Mouse (Mus musculus): ENCODE data around the gene Pdss1. TPM values are rescaled to one million over a fixed set of nuclear protein-coding genes. Genes with fewer than 3 reads are reported as not detected.

Pdss1 gene
- polyA plus RNA-seq, 1 experiment from 2014 or later: 27.3 TPM

DNA sequence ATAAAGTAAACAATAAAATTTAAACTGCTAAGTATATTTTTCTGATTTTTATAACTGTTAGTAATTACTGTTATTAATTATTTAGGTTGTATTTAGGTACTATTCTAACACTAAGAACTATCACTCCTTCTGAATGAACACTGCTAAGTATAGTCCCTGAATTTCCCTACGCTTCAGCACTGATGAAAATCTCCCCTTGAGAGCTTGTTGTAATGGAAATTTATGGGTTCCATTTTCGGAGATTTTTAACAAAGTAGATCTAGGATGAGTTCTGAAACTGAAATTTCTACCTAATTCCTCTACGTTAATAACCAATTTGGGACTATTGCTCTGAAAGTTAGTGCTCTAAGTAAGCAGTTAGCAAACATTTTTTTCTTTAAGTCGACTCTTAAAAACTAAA, 59.0 kb downstream of the Pdss1 start:
- H3K9ac ChIP-seq (ENCODE audit: low read depth, low read length): no peak overlapping the region
- H3K9me3 ChIP-seq (replicated peaks; ENCODE audit: low read length): no peaks in the 10 kb centered on the region
- WGBS: 82% methylated on average over 4 of the region's 4 CpGs

DNA sequence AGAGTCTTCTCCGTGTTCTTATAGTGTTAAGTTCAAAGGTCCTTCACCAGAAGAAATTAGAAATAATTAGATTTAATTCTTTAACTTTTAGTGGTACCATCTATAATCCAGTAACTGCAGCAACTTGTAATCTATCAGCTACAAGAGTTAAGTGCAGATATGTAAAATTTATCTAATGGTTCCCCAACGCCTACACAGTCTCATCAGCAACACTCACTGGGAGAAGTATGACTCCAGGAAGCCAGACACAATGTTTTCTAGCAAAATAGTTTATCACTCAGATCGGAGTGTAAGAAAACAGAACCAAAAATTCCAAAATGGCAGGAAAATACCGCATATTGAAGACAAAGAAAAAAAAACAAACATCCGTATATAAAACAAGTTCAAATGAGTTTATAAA, 60.6 kb downstream of the Pdss1 start:
- no peak overlapping the region for H3K9ac ChIP-seq (ENCODE audit: low read depth, low read length)
- WGBS: 83% methylated on average over 5 of the region's 5 CpGs
- no peak overlapping the region for H3K4me2 ChIP-seq (ENCODE audit: low read length)
- 0 out of 2 replicates have a peak, but pooled peaks cover 6% of the 10 kb centered on the region for H3K36me3 ChIP-seq (ENCODE audit: insufficient read depth, low read length)
- H3K4me3 ChIP-seq (replicated peaks; ENCODE audit: low read depth, low read length): no peak overlapping the region
- H3K9me3 ChIP-seq (replicated peaks; ENCODE audit: low read length): no peaks in the 10 kb centered on the region
- H3K4me1 ChIP-seq (replicated peaks; ENCODE audit: insufficient read depth, low read length): no peaks in the 10 kb centered on the region
- no peak for DNase-seq (ENCODE audit: low spot score)
- H3K27ac ChIP-seq: no peak overlapping the region
- TF ChIP-seq CTCF (IDR thresholded peaks at IDR 0.05; ENCODE audit: low read depth): no peak
- no peak for ATAC-seq (replicated peaks; ENCODE audit: low FRiP score, low read depth)
- no peaks in the 10 kb centered on the region for H3K27me3 ChIP-seq (ENCODE audit: insufficient read depth, low read length)

More for the DNA sequence above, 59.0 kb downstream of the Pdss1 start:
- H3K27me3 ChIP-seq (ENCODE audit: insufficient read depth, low read length): no peaks in the 10 kb centered on the region
- H3K36me3 ChIP-seq (ENCODE audit: insufficient read depth, low read length): 0 out of 2 replicates have a peak, but pooled peaks cover 6% of the 10 kb centered on the region
- ATAC-seq (replicated peaks; ENCODE audit: low FRiP score, low read depth) (no peak), DNase-seq (ENCODE audit: low spot score) (no peak)
- no peak overlapping the region for H3K4me2 ChIP-seq (ENCODE audit: low read length)
- H3K27ac ChIP-seq: no peak overlapping the region
- no peaks in the 10 kb centered on the region for H3K4me1 ChIP-seq (replicated peaks; ENCODE audit: insufficient read depth, low read length)
- H3K4me3 ChIP-seq (replicated peaks; ENCODE audit: low read depth, low read length): no peak overlapping the region
- TF ChIP-seq CTCF (IDR thresholded peaks at IDR 0.05; ENCODE audit: low read depth): no peak

DNA sequence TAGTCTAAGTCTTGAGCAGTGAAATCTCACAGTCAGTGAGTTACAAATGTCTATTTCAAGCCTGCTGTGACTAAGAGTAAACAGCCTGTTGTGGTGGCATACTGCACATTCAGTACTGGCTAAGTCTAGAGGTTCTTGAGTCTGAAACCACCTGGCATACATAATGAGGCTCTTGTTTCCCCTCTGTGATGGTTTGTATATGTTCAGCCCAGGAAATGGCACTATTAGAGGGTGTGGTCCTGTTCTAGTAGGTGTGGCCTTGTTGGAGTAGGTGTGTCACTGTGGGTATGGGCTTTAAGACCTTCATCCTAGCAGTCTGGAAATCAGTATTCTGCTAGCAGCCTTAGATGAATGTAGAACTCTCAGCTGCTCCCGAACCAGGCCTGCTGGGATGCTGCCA, 62.1 kb downstream of the Pdss1 start:
- H3K9me3 ChIP-seq (replicated peaks; ENCODE audit: low read length): no peaks in the 10 kb centered on the region
- 0 out of 2 replicates have a peak, but pooled peaks cover 6% of the 10 kb centered on the region for H3K36me3 ChIP-seq (ENCODE audit: insufficient read depth, low read length)
- H3K4me1 ChIP-seq (replicated peaks; ENCODE audit: insufficient read depth, low read length): no peaks in the 10 kb centered on the region
- no peaks in the 10 kb centered on the region for H3K27me3 ChIP-seq (ENCODE audit: insufficient read depth, low read length)
- no peak overlapping the region for H3K4me3 ChIP-seq (replicated peaks; ENCODE audit: low read depth, low read length)
- H3K4me2 ChIP-seq (ENCODE audit: low read length): no peak overlapping the region
- H3K9ac ChIP-seq (ENCODE audit: low read depth, low read length): no peak overlapping the region
- 78% methylated on average over 1 of the region's 1 CpGs for WGBS
- DNase-seq (ENCODE audit: low spot score) (no peak), ATAC-seq (replicated peaks; ENCODE audit: low FRiP score, low read depth) (no peak)
- H3K27ac ChIP-seq: no peak overlapping the region
- TF ChIP-seq CTCF (IDR thresholded peaks at IDR 0.05; ENCODE audit: low read depth): no peak

DNA sequence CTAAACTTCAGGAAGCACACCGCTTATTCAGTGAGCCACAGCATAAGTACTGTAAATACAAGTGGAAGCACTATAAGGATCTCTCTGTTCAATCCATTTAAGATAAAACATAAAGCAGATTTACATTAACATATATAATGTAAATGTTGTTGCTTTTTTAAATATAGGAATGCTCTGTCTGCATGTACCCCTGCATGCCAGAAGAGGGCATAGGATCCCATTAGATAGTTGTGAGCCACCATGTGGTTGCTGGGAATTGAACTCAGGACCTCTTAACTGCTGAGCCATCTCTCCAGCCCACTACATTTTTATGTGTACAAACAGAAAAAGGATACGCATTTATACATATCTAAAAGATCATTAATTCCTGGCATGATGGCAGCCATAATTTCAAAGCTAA, 66.4 kb downstream of the Pdss1 start:
- Histone ChIP-seq H3K4me3 (replicated peaks; ENCODE audit: low read depth, low read length) (no peak overlapping the region), H3K36me3 (ENCODE audit: insufficient read depth, low read length) (0 out of 2 replicates have a peak, but pooled peaks cover 6% of the 10 kb centered on the region), H3K27me3 (ENCODE audit: insufficient read depth, low read length) (no peaks in the 10 kb centered on the region), H3K4me2 (ENCODE audit: low read length) (no peak overlapping the region), H3K9ac (ENCODE audit: low read depth, low read length) (no peak overlapping the region), H3K4me1 (replicated peaks; ENCODE audit: insufficient read depth, low read length) (no peaks in the 10 kb centered on the region), H3K27ac (no peak overlapping the region), H3K9me3 (replicated peaks; ENCODE audit: low read length) (no peaks in the 10 kb centered on the region)
- DNase-seq (ENCODE audit: low spot score): no peak
- 94% methylated on average over 2 of the region's 2 CpGs for whole genome bisulfite sequencing
- peak; percentile 31; the same call in 1 of the 2 replicates for TF ChIP-seq CTCF (IDR thresholded peaks at IDR 0.05; ENCODE audit: low read depth)
- no peak for ATAC-seq (replicated peaks; ENCODE audit: low FRiP score, low read depth)

DNA sequence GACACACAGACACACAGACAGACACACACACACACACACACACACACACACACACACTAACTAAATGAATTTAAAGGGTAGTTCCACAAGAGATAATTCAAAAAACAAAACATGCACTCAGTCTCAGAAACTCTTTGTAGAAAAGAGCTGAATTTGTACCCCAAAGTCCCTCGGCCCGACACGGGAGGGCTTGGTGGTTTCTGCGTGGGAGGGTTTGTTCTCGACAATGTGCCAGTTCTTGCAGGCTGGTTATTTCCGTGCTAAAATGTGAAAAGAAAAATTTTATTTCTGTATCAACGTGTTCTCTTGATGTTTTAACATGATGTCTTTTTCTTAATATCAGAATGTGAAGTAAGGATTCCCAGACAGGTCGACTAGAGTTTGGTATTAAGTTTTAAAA, 66.9 kb downstream of the Pdss1 start:
- ATAC-seq (replicated peaks; ENCODE audit: low FRiP score, low read depth) (no peak), DNase-seq (ENCODE audit: low spot score) (no peak)
- no peak for TF ChIP-seq CTCF (IDR thresholded peaks at IDR 0.05; ENCODE audit: low read depth)
- H3K4me2 ChIP-seq (ENCODE audit: low read length): no peak overlapping the region
- no peaks in the 10 kb centered on the region for H3K9me3 ChIP-seq (replicated peaks; ENCODE audit: low read length)
- H3K36me3 ChIP-seq (ENCODE audit: insufficient read depth, low read length): 0 out of 2 replicates have a peak, but pooled peaks cover 4% of the 10 kb centered on the region
- H3K4me1 ChIP-seq (replicated peaks; ENCODE audit: insufficient read depth, low read length): no peaks in the 10 kb centered on the region
- no peak overlapping the region for H3K4me3 ChIP-seq (replicated peaks; ENCODE audit: low read depth, low read length)
- no peak overlapping the region for H3K9ac ChIP-seq (ENCODE audit: low read depth, low read length)
- no peaks in the 10 kb centered on the region for H3K27me3 ChIP-seq (ENCODE audit: insufficient read depth, low read length)
- WGBS: 80% methylated on average over 8 of the region's 8 CpGs
- no peak overlapping the region for H3K27ac ChIP-seq

DNA sequence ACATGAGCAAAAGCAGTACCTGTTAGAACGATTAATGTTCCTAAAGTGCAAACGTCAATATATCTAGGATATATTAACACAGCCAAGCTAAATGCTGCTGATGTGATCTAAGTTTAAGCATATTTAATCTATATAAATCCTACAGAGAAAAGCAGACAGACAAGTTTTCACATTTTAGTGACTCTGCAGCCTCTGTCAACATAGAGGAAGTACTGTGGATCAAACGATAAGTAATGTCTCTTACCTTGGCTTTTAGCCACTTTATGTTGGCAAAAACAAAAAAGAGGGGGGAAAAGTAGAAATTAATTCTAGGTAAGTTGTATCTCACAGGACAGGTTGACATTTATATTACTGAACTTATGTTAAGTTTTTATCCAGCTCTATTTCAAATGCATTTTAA, 67.6 kb downstream of the Pdss1 start:
- Histone ChIP-seq H3K9me3 (replicated peaks; ENCODE audit: low read length) (no peaks in the 10 kb centered on the region), H3K9ac (ENCODE audit: low read depth, low read length) (no peak overlapping the region), H3K4me1 (replicated peaks; ENCODE audit: insufficient read depth, low read length) (no peaks in the 10 kb centered on the region), H3K27me3 (ENCODE audit: insufficient read depth, low read length) (no peaks in the 10 kb centered on the region), H3K36me3 (ENCODE audit: insufficient read depth, low read length) (0 out of 2 replicates have a peak, but pooled peaks cover 3% of the 10 kb centered on the region), H3K4me2 (ENCODE audit: low read length) (no peak overlapping the region), H3K27ac (no peak overlapping the region), H3K4me3 (replicated peaks; ENCODE audit: low read depth, low read length) (no peak overlapping the region)
- DNase-seq (ENCODE audit: low spot score) (no peak), ATAC-seq (replicated peaks; ENCODE audit: low FRiP score, low read depth) (no peak)
- no peak for TF ChIP-seq CTCF (IDR thresholded peaks at IDR 0.05; ENCODE audit: low read depth)
- 69% methylated on average over 3 of the region's 3 CpGs for WGBS

DNA sequence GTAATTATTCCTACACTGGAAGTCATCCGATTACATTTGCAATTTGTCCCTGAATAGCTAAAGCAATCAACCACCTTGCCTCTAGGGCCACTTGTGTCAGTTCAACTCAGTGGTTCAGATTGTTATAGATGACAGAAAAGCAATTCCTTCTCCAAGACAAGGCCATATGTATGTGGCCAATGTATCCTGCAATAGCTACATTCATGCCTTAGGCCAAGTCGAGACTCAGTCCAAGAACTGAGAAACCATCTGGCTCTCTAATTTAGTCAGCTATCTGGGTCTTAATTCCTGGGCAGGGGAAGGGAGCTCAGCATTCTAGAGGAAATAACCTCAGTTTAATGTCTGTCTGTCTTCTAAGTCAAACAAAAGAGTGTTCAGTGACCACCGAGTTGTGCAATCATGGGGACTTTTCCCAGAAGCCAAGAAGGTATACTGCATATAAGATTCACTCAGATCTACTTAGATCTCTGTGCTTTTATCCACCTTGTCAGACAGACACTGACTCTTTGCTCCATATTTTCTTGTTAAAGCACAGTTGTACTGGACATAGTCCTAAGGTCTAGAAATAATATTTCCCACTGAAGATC, 82.2 kb downstream of the Pdss1 start:
- H3K4me2 ChIP-seq (ENCODE audit: low read length): no peak overlapping the region
- H3K9me3 ChIP-seq (replicated peaks; ENCODE audit: low read length): no peaks in the 10 kb centered on the region
- H3K9ac ChIP-seq (ENCODE audit: low read depth, low read length): no peak overlapping the region
- TF ChIP-seq CTCF (IDR thresholded peaks at IDR 0.05; ENCODE audit: low read depth): no peak
- no peak overlapping the region for H3K4me3 ChIP-seq (replicated peaks; ENCODE audit: low read depth, low read length)
- H3K36me3 ChIP-seq (ENCODE audit: insufficient read depth, low read length): no peaks in the 10 kb centered on the region
- H3K27ac ChIP-seq: no peak overlapping the region
- no peak for ATAC-seq (replicated peaks; ENCODE audit: low FRiP score, low read depth)
- no peak for DNase-seq (ENCODE audit: low spot score)
- H3K4me1 ChIP-seq (replicated peaks; ENCODE audit: insufficient read depth, low read length): no peaks in the 10 kb centered on the region
- 62% methylated on average over 3 of the region's 3 CpGs for WGBS
- no peaks in the 10 kb centered on the region for H3K27me3 ChIP-seq (ENCODE audit: insufficient read depth, low read length)

Data from kidney, postnatal 0 days (tissue).